ENCODE assay signal across 10 mouse cellular contexts in the genomic region with DNA sequence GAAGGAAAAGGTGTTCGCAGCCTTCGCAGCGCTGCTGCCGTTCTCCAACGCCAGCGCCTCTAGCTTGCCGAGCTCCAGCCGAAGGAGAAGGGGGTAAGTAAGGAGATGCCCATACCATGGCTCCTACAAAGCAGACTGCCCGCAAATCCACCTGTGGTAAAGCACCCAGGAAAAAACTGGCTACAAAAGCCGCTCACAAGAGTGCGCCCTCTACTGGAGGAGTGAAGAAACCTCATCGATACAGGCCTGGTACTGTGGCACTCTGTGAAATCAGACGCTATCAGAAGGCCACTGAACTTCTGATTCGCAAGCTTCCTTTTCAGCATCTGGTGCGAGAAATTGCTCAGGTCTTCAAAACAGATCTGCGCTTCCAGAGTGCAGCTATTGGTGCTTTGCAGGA. TPM values are rescaled to one million over a fixed set of nuclear protein-coding genes. Genes with fewer than 3 reads are reported as not detected.
A peak's percentile ranks its signal among the peaks of the same experiment; 100 is the strongest.
DNase-seq lines count a peak whose midpoint lies in the region; ATAC-seq and TF ChIP-seq lines count a peak whose summit lies in the region.
"Had no signal": no experiment of that assay in that cellular context is flagged by ENCODE, and none has a peak within 500 bp of the region (broad histone marks: within the 10 kb centered on the region; RNA-seq: fewer than 3 reads in every experiment).

No protein-coding gene starts in this region.

- H3K4me2 ChIP-seq in hindbrain, embryonic 11.5 days (replicated peaks; ENCODE audit: low read depth, low read length) = no peak overlapping the region
- no peak overlapping the region for H3K4me2 ChIP-seq in hindbrain, embryonic 13.5 days
- no peak overlapping the region for H3K4me2 ChIP-seq in liver, postnatal 0 days (ENCODE audit: low read depth, low read length)

- H3K27me3 ChIP-seq in hindbrain, embryonic 11.5 days (ENCODE audit: control insufficient read depth, insufficient read depth, low read length) = no peaks in the 10 kb centered on the region
- no peaks in the 10 kb centered on the region for H3K27me3 ChIP-seq in hindbrain, embryonic 13.5 days
- H3K27me3 ChIP-seq in liver, postnatal 0 days (ENCODE audit: insufficient read depth, low read length) = no peaks in the 10 kb centered on the region

- H3K4me3 ChIP-seq in hindbrain, embryonic 11.5 days (ENCODE audit: low read depth, low read length) = no peak overlapping the region
- H3K4me3 ChIP-seq in hindbrain, embryonic 13.5 days = no peak overlapping the region
- H3K4me3 ChIP-seq in liver, postnatal 0 days (ENCODE audit: low read depth, low read length) = no peak overlapping the region

- no peaks in the 10 kb centered on the region for H3K4me1 ChIP-seq in hindbrain, embryonic 11.5 days (replicated peaks; ENCODE audit: control insufficient read depth, insufficient read depth, low read length)
- peaks cover 5% of the 10 kb centered on the region for H3K4me1 ChIP-seq in hindbrain, embryonic 13.5 days (replicated peaks)
- H3K4me1 ChIP-seq in liver, postnatal 0 days (ENCODE audit: insufficient read depth) = no peaks in the 10 kb centered on the region

- no peak for TF ChIP-seq EP300 in liver, postnatal 0 days (IDR thresholded peaks at IDR 0.05; ENCODE audit: low read depth)

- peak; percentile 69 for TF ChIP-seq CTCF in liver, postnatal 0 days (IDR thresholded peaks at IDR 0.05; ENCODE audit: low read depth)

- no peaks in the 10 kb centered on the region for H3K9me3 ChIP-seq in hindbrain, embryonic 11.5 days (ENCODE audit: control insufficient read depth, low read length)
- no peaks in the 10 kb centered on the region for H3K9me3 ChIP-seq in hindbrain, embryonic 13.5 days
- no peaks in the 10 kb centered on the region for H3K9me3 ChIP-seq in liver, postnatal 0 days (ENCODE audit: low read length)

- WGBS in hindbrain, embryonic 11.5 days = 86% methylated on average over 16 of the region's 16 CpGs
- WGBS in hindbrain, embryonic 13.5 days = 83% methylated on average over 16 of the region's 16 CpGs
- WGBS in liver, postnatal 0 days (ENCODE audit: insufficient replicate concordance) = 75% methylated on average over 16 of the region's 16 CpGs

- DNase-seq in hindbrain, embryonic 11.5 days (ENCODE audit: low spot score) = peak; percentile 38
- peak; percentile 45 for DNase-seq in A20 (ENCODE audit: low read depth, low spot score)
- DNase-seq in NIH3T3 (ENCODE audit: low read depth) = peak; percentile 41
- peak; percentile 18 for DNase-seq in liver, postnatal 0 days
- DNase-seq in layer of hippocampus, adult 9-10 months (ENCODE audit: low spot score) = no peak
- no peak for DNase-seq in cerebellum, adult 11 months
- DNase-seq in ovary, adult 18-20 months (ENCODE audit: low spot score) = no peak
- DNase-seq: right cerebral cortex, postnatal 4 days had no signal

- H3K9ac ChIP-seq in hindbrain, embryonic 11.5 days (ENCODE audit: low read depth, low read length) = no peak overlapping the region
- H3K9ac ChIP-seq in hindbrain, embryonic 13.5 days = no peak overlapping the region
- H3K9ac ChIP-seq in liver, postnatal 0 days (replicated peaks) = no peak overlapping the region

- ATAC-seq in hindbrain, embryonic 11.5 days (ENCODE audit: low FRiP score) = no peak
- no peak for ATAC-seq in hindbrain, embryonic 13.5 days (ENCODE audit: low FRiP score)
- ATAC-seq in liver, postnatal 0 days = no peak

- H3K36me3 ChIP-seq in hindbrain, embryonic 11.5 days (ENCODE audit: control insufficient read depth, insufficient read depth, low read length) = no peaks in the 10 kb centered on the region
- H3K36me3 ChIP-seq in hindbrain, embryonic 13.5 days = no peaks in the 10 kb centered on the region
- H3K36me3 ChIP-seq in liver, postnatal 0 days (replicated peaks; ENCODE audit: insufficient read depth, low read length) = no peaks in the 10 kb centered on the region

- no peak overlapping the region for H3K27ac ChIP-seq in hindbrain, embryonic 11.5 days (ENCODE audit: low read depth, low read length)
- no peak overlapping the region for H3K27ac ChIP-seq in hindbrain, embryonic 13.5 days
- H3K27ac ChIP-seq in liver, postnatal 0 days (ENCODE audit: low read depth) = no peak overlapping the region

RNA-seq across cellular contexts. Expression of gene Shisal2b, which starts 55.0 kb away (rescaled TPM):
- polyA plus RNA-seq in hindbrain, embryonic 11.5 days (2014; fragmentation: Nextera tagmentation; extraction: Ambion mirVana) = 0.20 TPM in 1 of 2 replicates, not detected in the other
- 1.3 and 1.7 TPM in 2 replicates for polyA plus RNA-seq in hindbrain, embryonic 13.5 days (2015; fragmentation: Nextera tagmentation; extraction: Ambion mirVana)
- not detected in 2 replicates for polyA plus RNA-seq in liver, postnatal 0 days (2015; fragmentation: Nextera tagmentation; extraction: Ambion mirVana)
- polyA plus RNA-seq: gonadal fat pad, adult 2 months had no signal

Comparison
In these comparisons a context has a peak if more than half of its experiments do, and no peak if none do; other contexts are left out.
1. DNase-seq: peak in hindbrain, embryonic 11.5 days (single experiment), A20 (single experiment), NIH3T3 (single experiment) and liver, postnatal 0 days (single experiment); none in layer of hippocampus, adult 9-10 months (single experiment), cerebellum, adult 11 months (single experiment) and ovary, adult 18-20 months (single experiment).